Mouse (Mus musculus) left cerebral cortex, adult 2 months (tissue): ENCODE results near the gene Ddx43. TPM values are rescaled to one million over a fixed set of nuclear protein-coding genes. Genes with fewer than 3 reads are reported as not detected.

Experiments used
- DNase-seq, 2 experiments: peaks; one replicate each; pipeline ENCODE4 v3.0.0; 2021 to 2022; ENCODE audit warnings: low spot score in 2 of 2, mixed read lengths in 1 of 2; ENCODE audit errors: extremely low spot score in 1 of 2
- H3K27ac ChIP-seq: fragments of 200-600 bp; 2 replicates; pipeline ENCODE4 v1.8.1; 2022
- H3K4me3 ChIP-seq: fragments of 200-600 bp; 2 replicates; pipeline ENCODE4 v1.8.1; 2022
- CTCF ChIP-seq: fragments of 200-600 bp; IDR thresholded peaks from 2 replicates; pipeline ENCODE4 v1.8.1; 2022; ENCODE audit warnings: antibody characterized with exemption, mild to moderate bottlenecking, moderate library complexity
- intact Hi-C: fragments of 180-260 bp; cut with DNase I; formaldehyde crosslinking; loops from one replicate; pipeline ENCODE4 v1.15.1; 2025
- total RNA-seq, 2 experiments: library from RNA; stranded (reverse); gene quantifications; 2 replicates each; pipeline ENCODE4 v1.2.3; 2021

The Ddx43 gene
- total RNA-seq, 2 experiments from 2014 or later, result 0.16 TPM; not detected in 1

DNA sequence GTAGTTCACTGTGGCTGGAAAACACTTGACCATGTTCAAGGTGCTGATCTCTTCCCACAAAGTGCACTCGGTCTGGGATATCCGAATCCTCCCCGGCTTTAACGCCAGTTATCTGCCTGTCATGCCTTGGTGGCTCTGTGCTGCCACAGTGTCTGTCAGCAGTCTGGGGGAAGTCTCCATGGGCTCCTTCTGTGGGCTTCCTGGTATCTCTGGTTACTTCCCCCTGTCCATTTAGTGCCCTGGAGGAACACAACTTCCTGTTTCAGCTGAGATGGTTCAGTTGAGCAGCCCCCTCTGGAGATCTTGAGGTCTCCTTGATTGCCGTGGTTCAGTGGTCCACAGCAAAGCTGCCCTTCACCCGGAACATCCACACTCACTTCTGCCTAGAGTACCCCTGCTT is 32.6 kb downstream of the Ddx43 start:
- Histone ChIP-seq H3K4me3 (no peak overlapping the region), H3K27ac (no peak overlapping the region)
- no peak for DNase-seq
- TF ChIP-seq CTCF, result no peak
- intact Hi-C loops, result no loop called here

DNA sequence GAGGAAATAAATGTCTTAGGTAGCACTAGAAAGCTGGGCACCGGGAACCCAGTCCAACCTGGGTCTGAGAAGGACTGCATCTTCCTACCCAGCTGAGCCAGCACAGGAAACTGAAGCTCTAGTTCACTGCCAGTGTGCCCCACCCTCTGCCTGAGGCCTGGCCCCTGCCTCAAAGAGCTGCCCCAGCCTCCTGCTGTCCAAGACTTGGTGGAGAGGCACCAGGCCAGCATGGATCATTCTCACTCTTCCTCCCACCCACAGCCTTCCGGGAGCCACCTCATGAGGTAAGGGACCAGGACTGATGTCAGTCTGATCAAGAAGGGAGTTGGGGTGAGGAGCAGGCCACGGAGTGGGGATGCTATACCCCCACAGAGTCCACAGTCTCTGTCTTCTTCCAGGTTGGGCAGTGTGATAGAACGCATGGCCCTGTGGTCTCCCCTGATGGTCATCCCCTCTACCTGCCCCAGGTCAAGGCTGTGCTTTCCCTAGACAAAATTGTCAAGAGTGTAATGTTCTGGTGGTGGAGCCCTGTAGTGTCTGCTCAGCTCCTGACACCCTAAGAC is 33.4 kb downstream of the Ddx43 start:
- Histone ChIP-seq H3K27ac (no peak overlapping the region), H3K4me3 (no peak overlapping the region)
- DNase-seq, result no peak
- TF ChIP-seq CTCF, result no peak
- intact Hi-C loops, result no loop called here

DNA sequence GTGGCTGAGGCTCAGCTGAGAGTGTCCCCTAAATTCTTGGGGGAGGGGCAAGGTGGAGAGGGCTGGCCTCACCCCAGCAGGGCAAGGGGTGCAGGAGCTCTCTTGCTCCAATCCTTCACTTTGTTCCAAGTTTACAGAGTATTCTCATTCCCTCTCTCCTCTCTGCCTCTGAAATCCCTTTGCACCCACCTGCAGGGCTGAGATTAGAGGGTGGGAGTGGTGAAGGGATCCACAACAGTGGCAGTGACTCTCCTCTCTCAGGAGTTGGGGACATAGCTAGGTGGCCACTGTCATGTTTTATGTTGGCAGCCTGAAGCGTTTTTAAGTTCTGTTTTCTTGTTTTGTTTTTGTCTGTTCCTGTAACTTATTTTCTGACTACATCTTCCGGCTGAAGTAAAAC is 34.0 kb downstream of the Ddx43 start:
- Histone ChIP-seq H3K27ac (no peak overlapping the region), H3K4me3 (no peak overlapping the region)
- no peak for DNase-seq
- intact Hi-C loops, result no loop called here
- no peak for TF ChIP-seq CTCF

DNA sequence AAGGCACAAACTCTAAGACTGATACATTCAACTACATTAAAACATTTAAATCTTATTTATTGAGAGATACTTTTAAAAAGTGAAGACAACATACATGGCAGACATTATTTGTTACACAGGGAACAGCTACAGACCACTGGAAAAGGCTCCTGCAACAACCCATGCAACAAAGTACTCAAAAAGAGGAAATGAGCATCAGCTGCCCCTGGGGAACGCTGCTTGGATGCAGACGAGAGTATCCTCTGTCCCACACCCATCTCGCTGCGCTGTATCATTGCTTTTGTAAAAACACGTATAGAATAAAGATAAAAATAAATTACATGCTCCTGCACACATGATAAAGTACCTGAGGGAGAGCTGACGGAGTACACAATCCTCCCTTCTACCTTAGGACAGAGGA is 34.9 kb downstream of the Ddx43 start:
- Histone ChIP-seq H3K27ac (no peak overlapping the region), H3K4me3 (no peak overlapping the region)
- no peak for DNase-seq
- no peak for TF ChIP-seq CTCF
- intact Hi-C loops, result no loop called here

DNA sequence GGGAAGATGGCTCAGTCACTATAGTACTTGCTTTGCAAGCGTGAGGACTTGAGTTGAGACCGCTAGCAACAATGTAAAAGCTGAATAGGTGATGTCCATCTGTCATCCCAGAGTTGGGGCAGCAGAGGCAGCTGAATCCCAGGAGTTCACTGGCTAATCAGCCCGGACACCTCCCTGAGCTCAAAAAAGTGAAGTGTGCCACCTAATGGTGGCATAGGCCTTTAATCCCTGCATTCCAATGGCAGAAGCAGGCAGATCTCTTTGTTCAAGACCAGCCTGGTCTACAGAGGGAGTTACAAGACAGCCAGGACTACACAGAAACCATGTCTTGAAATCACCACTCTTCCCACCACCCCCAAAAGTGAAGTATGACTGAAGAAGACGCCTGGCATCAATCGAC is 36.9 kb downstream of the Ddx43 start:
- no peak overlapping the region for H3K4me3 ChIP-seq
- intact Hi-C loops, result no loop called here
- no peak; the same call in 1 of the 2 replicates for TF ChIP-seq CTCF
- no peak for DNase-seq
- no peak overlapping the region for H3K27ac ChIP-seq

DNA sequence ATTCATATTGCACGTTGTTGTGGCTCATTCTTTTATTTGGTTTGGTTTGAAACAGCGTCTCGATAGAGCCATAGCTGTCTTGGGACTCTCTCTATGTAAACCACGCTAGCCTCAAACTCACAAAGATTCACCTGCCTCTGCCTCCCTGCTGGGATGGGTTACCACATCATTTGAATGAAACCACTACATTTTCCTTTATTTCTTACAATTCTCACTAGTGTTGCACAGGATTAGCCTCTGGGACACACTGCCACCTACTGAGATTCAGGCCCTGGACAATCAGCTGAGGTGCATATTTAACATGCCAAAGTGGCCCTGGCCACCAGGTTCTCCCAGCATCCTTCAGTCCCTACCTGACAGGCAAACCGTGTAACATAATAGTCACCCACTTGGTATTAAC is 43.8 kb downstream of the Ddx43 start:
- H3K4me3 ChIP-seq, result no peak overlapping the region
- DNase-seq, result no peak
- no peak for TF ChIP-seq CTCF
- no peak overlapping the region for H3K27ac ChIP-seq
- intact Hi-C loops, result loop anchor here (5.0 kb wide), 1 partner anchor 82 kb away; the partner anchor contains the start of gene Gsta2

DNA sequence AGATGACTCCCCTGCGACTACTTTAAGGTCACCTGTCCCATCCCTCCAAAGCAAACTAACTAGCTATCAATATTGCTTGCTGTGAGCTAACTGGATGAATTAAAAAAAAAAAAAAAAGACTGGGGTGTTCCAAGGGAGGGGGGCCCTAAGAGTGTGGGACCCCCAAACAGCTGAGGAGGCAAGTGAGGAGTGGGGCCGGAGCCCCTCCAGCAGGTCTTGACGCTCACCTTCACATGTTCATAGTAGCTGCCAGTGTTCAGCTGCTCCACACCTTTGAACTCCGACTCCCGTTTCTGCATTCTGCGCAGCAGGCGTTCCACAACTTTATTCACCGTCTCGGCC is 46.6 kb downstream of the Ddx43 start:
- TF ChIP-seq CTCF, result no peak
- H3K4me3 ChIP-seq, result peak overlapping the region; percentile 43
- DNase-seq, result no peak
- no peak overlapping the region for H3K27ac ChIP-seq
- intact Hi-C loops, result no loop called here

DNA sequence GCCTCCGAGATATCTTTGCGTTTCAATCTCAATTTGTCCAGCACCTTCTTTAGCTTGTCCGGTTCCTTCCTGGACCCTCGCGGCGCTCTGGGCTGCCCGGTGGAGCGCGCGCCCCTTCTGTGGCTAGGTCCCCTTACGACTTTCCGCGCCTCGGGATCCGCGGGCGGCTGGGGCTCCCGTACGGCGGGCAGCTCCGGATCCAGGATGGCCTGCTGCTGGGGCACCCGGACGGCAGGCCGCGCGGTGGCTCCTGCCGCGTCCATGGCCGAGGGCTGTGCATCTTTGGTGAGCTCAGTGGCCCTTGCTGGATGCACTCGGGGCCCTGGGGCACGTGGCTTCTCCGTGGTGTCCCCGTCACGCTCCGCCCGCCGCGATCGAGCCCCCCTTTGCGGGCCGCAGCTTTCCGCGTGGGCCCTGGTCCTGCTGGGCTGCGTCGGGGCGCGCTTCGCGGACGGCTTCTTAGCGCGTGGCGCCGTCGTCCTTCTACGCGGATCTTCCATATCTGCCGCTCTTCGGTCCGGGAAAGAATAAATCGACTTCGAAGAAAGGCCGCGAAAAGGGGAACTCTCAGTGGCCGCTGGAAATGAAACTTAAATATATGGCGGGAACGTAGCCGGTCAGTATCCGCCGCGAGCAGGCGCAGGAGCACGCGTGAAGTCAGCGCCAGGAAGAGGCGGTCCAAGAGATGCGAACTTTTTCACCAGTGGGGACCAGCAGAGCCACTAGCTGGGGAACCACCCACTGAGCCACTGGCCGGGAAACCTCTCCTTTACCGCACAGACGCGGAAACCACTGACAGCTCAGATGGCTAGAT is 47.2 kb downstream of the Ddx43 start, which contains the start of gene Cgas:
TSS of gene Cgas (minus strand) at position 659 of the 814 bp plus-strand sequence.
- Histone ChIP-seq H3K4me3 (peak within 1 kb of the TSS; percentile 43), H3K27ac (no peak within 1 kb of the TSS)
- peak; percentile 23 to 24 for DNase-seq
- no peak for TF ChIP-seq CTCF
- intact Hi-C loops, result no loop called here

DNA sequence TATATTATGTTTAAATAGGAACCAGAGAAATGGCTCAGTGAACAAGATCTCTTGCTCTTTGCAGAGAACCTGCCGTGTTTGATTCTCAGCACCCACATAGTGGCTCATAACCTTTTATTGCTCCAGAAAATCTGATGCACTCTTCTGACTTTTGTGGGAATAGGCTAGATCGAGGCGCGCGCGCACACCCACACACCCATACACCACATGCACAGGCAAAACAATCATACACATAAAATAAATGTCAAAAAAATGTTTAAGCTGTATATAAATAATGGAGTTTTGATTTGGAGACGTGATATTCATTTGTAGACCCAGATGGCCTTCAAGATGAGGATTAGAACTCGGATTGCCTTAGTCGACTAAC is 52.0 kb downstream of the Ddx43 start:
- intact Hi-C loops, result loop anchor here (5.0 kb wide), 1 partner anchor 270 kb away; no protein-coding TSS in a partner anchor
- peak overlapping the region; percentile 81 for H3K4me3 ChIP-seq
- H3K27ac ChIP-seq, result peak overlapping the region; percentile 93
- TF ChIP-seq CTCF, result no peak
- no peak for DNase-seq

DNA sequence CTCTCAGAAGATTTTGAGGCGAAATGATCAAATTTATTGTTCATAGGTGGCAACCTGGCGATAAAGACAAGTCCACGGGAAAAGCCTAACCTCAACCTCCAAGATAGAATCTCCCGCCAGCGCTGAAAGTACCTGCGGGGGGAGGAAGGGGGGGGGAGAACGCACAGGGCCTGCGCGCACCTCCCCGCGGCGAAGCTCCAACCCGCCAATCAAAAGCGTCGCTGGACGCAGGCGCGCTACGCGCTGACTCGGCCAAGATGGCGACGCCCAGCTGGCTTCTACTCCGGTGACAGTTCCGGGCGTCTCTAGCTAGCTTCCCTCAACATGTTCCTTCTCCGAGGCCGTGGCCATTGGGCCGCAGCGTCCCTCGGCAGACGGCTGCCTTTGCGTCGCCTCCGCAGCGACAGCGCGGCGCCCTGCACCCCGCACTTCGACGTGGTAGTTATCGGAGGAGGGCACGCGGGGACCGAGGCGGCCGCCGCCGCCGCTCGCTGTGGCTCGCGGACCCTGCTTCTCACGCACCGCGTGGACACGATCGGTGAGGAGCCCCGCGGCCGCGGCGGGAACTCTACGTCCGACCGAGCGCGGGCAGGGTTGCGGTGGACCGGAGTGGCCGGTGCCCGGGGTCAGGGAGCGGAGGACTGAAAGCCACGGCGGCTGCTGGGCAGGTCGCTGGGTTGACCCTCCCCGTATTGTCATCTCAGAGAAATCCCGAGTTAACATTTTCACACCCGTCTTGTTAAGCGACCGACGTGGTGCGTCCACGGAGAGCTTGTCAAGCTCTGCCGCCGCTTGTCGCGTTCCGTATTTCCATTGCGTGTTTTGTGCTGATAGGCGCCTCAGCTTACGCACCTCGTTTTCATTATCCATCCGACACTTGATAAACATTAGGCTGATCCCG is 52.6 kb downstream of the Ddx43 start, which contains the start of the genes Mto1 and Gm17324:
TSS of gene Mto1 (plus strand) at position 236 of the 901 bp plus-strand sequence.
TSS of gene Gm17324 (minus strand) at position 814 of the 901 bp plus-strand sequence.
- intact Hi-C loops, result loop anchor here (2.0 to 5.0 kb wide), 2 partner anchors 33 to 271 kb away; no protein-coding TSS in a partner anchor
- TF ChIP-seq CTCF, result no peak

DNA sequence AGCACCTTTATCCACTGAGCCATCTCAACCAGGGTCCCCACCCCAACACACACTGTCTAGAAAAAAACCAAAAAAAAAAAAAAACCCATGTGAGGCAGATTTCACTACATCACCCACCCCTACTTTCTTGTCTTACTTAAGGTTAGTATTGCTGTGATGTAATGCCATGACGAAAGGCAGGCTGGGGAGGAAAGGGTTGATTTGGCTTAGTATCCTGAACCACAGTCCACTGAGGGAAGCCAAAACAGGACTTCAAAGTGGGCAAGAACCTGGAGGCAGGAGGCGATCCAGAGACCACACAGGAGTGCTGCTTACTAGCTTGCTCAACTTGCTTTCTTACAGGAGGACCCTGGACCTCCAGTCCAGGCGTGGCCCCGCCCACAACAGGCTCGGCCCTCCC is 54.8 kb downstream of the Ddx43 start:
- DNase-seq, result no peak
- H3K4me3 ChIP-seq, result no peak overlapping the region
- H3K27ac ChIP-seq, result no peak overlapping the region
- no peak for TF ChIP-seq CTCF
- intact Hi-C loops, result loop anchor here (2.0 kb wide), 1 partner anchor 14 kb away; no protein-coding TSS in a partner anchor

More for the DNA sequence above, 52.6 kb downstream of the Ddx43 start, which contains the start of the genes Mto1 and Gm17324:
- peak within 1 kb of the TSS; percentile 93 for H3K27ac ChIP-seq
- peak; percentile 90 for DNase-seq
- peak within 1 kb of the TSS; percentile 81 for H3K4me3 ChIP-seq
